Mouse (Mus musculus) intestine, embryonic 15.5 days (tissue): ENCODE measurements around the gene Vrk3. TPM values are rescaled to one million over a fixed set of nuclear protein-coding genes. Genes with fewer than 3 reads are reported as not detected.

Experiments
- ATAC-seq: fragments of 200-750 bp; cut with Nextera tagmentation; 2 replicates; pipeline ENCODE4 v1.8.0; 2017; ENCODE audit warnings: moderate TSS enrichment, moderate library complexity
- H3K27ac ChIP-seq: fragments of 300-500 bp; sonication (generic); 2 replicates; pipeline ENCODE4 v1.5.1; 2015; ENCODE audit warnings: mild to moderate bottlenecking, inconsistent platforms
- H3K27me3 ChIP-seq: fragments of 300-500 bp; sonication (generic); replicated peaks from 2 replicates; pipeline ENCODE4 v1.6.1; 2015; ENCODE audit warnings: inconsistent platforms
- H3K36me3 ChIP-seq: fragments of 300-500 bp; sonication (generic); 2 replicates; pipeline ENCODE4 v1.6.1; 2015; ENCODE audit warnings: inconsistent platforms
- H3K4me1 ChIP-seq: fragments of 300-500 bp; sonication (generic); replicated peaks from 2 replicates; pipeline ENCODE4 v1.6.1; 2015; ENCODE audit warnings: inconsistent platforms
- H3K4me2 ChIP-seq: fragments of 300-500 bp; sonication (generic); replicated peaks from 2 replicates; pipeline ENCODE4 v1.6.1; 2015; ENCODE audit warnings: mild to moderate bottlenecking, inconsistent platforms
- H3K4me3 ChIP-seq: fragments of 300-500 bp; sonication (generic); replicated peaks from 2 replicates; pipeline ENCODE4 v1.5.1; 2015; ENCODE audit warnings: inconsistent platforms
- H3K9ac ChIP-seq: fragments of 300-500 bp; sonication (generic); 2 replicates; pipeline ENCODE4 v1.6.1; 2015; ENCODE audit warnings: inconsistent platforms
- H3K9me3 ChIP-seq: fragments of 300-500 bp; sonication (generic); 2 replicates; pipeline ENCODE4 v1.6.1; 2016; ENCODE audit warnings: inconsistent platforms
- WGBS: fragments of 180-500 bp; shearing (Covaris S2); methylation state at CpG from one replicate; pipeline ENCODE4 v1.1.7; 2015; 5-methylcytosine and 5-hydroxymethylcytosine counted together
- polyA plus RNA-seq: library from polyadenylated mRNA; unstranded; fragments of >200 nt; fragmentation: Nextera tagmentation; extraction: Ambion mirVana; gene quantifications from 2 replicates; pipeline ENCODE4 v1.2.1, GENCODE M21; 2015

Vrk3 gene
- polyA plus RNA-seq, 1 experiment from 2014 or later, result 36.0 TPM

GRCm38 (mm10) chr7:44770046-44770578, 21.9 kb downstream of the Vrk3 start:
- Histone ChIP-seq H3K9me3 (no peaks in the 10 kb centered on the region), H3K4me1 (no peaks in the 10 kb centered on the region), H3K36me3 (peaks cover 48% of the 10 kb centered on the region), H3K27me3 (no peaks in the 10 kb centered on the region), H3K4me3 (no peak overlapping the region), H3K9ac (no peak overlapping the region), H3K4me2 (no peak overlapping the region), H3K27ac (no peak overlapping the region)
- 0 out of 2 replicates have a peak, but pooled peaks have one; percentile 39 for ATAC-seq
- 12% methylated on average over 6 of the region's 6 CpGs for WGBS

GRCm38 (mm10) chr7:44772591-44773204, 24.5 kb downstream of the Vrk3 start:
- H3K4me2 ChIP-seq, result no peak overlapping the region
- no peak overlapping the region for H3K9ac ChIP-seq
- ATAC-seq, result no peak
- no peak overlapping the region for H3K4me3 ChIP-seq
- H3K4me1 ChIP-seq, result no peaks in the 10 kb centered on the region
- H3K27me3 ChIP-seq, result no peaks in the 10 kb centered on the region
- peaks cover 41% of the 10 kb centered on the region for H3K36me3 ChIP-seq
- no peaks in the 10 kb centered on the region for H3K9me3 ChIP-seq
- 89% methylated on average over 8 of the region's 8 CpGs for WGBS
- no peak overlapping the region for H3K27ac ChIP-seq

- no peaks in the 10 kb centered on the region for H3K4me1 ChIP-seq
- H3K36me3 ChIP-seq, result peaks cover 15% of the 10 kb centered on the region; the same call in 1 of the 2 replicates
- no peak for ATAC-seq
- H3K9ac ChIP-seq, result no peak overlapping the region
- WGBS, result 92% methylated on average over 9 of the region's 9 CpGs
- no peaks in the 10 kb centered on the region for H3K9me3 ChIP-seq
- no peak overlapping the region for H3K27ac ChIP-seq
- no peak overlapping the region for H3K4me3 ChIP-seq
- no peaks in the 10 kb centered on the region for H3K27me3 ChIP-seq
- H3K4me2 ChIP-seq, result no peak overlapping the region
Measured at GRCm38 (mm10) chr7:44776849-44777498, 28.8 kb downstream of the Vrk3 start.

- H3K27me3 ChIP-seq, result no peaks in the 10 kb centered on the region
- WGBS, result 83% methylated on average over 8 of the region's 8 CpGs
Measured at GRCm38 (mm10) chr7:44780101-44780500, 31.9 kb downstream of the Vrk3 start.

GRCm38 (mm10) chr7:44789531-44789930, 41.3 kb downstream of the Vrk3 start:
- H3K4me1 ChIP-seq, result no peaks in the 10 kb centered on the region
- no peak overlapping the region for H3K27ac ChIP-seq
- no peaks in the 10 kb centered on the region for H3K27me3 ChIP-seq
- ATAC-seq, result no peak
- no peak overlapping the region for H3K9ac ChIP-seq
- 74% methylated on average over 3 of the region's 3 CpGs for WGBS
- no peak overlapping the region for H3K4me3 ChIP-seq
- no peak overlapping the region for H3K4me2 ChIP-seq
- no peaks in the 10 kb centered on the region for H3K36me3 ChIP-seq
- H3K9me3 ChIP-seq, result no peaks in the 10 kb centered on the region

More at GRCm38 (mm10) chr7:44780101-44780500, 31.9 kb downstream of the Vrk3 start:
- Histone ChIP-seq H3K9me3 (no peaks in the 10 kb centered on the region), H3K27ac (no peak overlapping the region), H3K36me3 (peaks cover 9% of the 10 kb centered on the region; the same call in 1 of the 2 replicates), H3K4me1 (no peaks in the 10 kb centered on the region), H3K4me3 (no peak overlapping the region), H3K4me2 (no peak overlapping the region), H3K9ac (no peak overlapping the region)
- no peak for ATAC-seq

- no peak overlapping the region for H3K4me2 ChIP-seq
- no peaks in the 10 kb centered on the region for H3K9me3 ChIP-seq
- no peak overlapping the region for H3K4me3 ChIP-seq
- H3K4me1 ChIP-seq, result no peaks in the 10 kb centered on the region
- no peaks in the 10 kb centered on the region for H3K27me3 ChIP-seq
- 66% methylated on average over 4 of the region's 4 CpGs for WGBS
- no peak overlapping the region for H3K9ac ChIP-seq
- H3K27ac ChIP-seq, result no peak overlapping the region
- no peak for ATAC-seq
- H3K36me3 ChIP-seq, result no peaks in the 10 kb centered on the region
Measured at GRCm38 (mm10) chr7:44790066-44790465, 41.9 kb downstream of the Vrk3 start.

GRCm38 (mm10) chr7:44792781-44793180, 44.6 kb downstream of the Vrk3 start:
- H3K27ac ChIP-seq, result no peak overlapping the region
- H3K4me3 ChIP-seq, result no peak overlapping the region
- no peaks in the 10 kb centered on the region for H3K9me3 ChIP-seq
- WGBS, result 89% methylated on average over 6 of the region's 6 CpGs
- no peaks in the 10 kb centered on the region for H3K4me1 ChIP-seq
- no peaks in the 10 kb centered on the region for H3K27me3 ChIP-seq
- no peaks in the 10 kb centered on the region for H3K36me3 ChIP-seq
- H3K9ac ChIP-seq, result no peak overlapping the region
- no peak overlapping the region for H3K4me2 ChIP-seq
- no peak for ATAC-seq

- no peaks in the 10 kb centered on the region for H3K4me1 ChIP-seq
- 0 out of 2 replicates have a peak, but pooled peaks cover 7% of the 10 kb centered on the region for H3K36me3 ChIP-seq
- no peak overlapping the region for H3K4me2 ChIP-seq
- no peak overlapping the region for H3K9ac ChIP-seq
- no peaks in the 10 kb centered on the region for H3K27me3 ChIP-seq
- ATAC-seq, result no peak
- H3K9me3 ChIP-seq, result no peaks in the 10 kb centered on the region
- WGBS, result 82% methylated on average over 2 of the region's 2 CpGs
- H3K4me3 ChIP-seq, result no peak overlapping the region
- H3K27ac ChIP-seq, result no peak overlapping the region
Measured at GRCm38 (mm10) chr7:44808927-44809326, 60.7 kb downstream of the Vrk3 start.

- Histone ChIP-seq H3K4me2 (no peak overlapping the region), H3K4me3 (no peak overlapping the region), H3K36me3 (0 out of 2 replicates have a peak, but pooled peaks cover 7% of the 10 kb centered on the region), H3K9me3 (no peaks in the 10 kb centered on the region), H3K9ac (no peak overlapping the region), H3K4me1 (no peaks in the 10 kb centered on the region), H3K27me3 (no peaks in the 10 kb centered on the region), H3K27ac (no peak overlapping the region)
- 82% methylated on average over 3 of the region's 3 CpGs for WGBS
- no peak for ATAC-seq
Measured at GRCm38 (mm10) chr7:44809466-44809865, 61.3 kb downstream of the Vrk3 start.

- H3K36me3 ChIP-seq, result 0 out of 2 replicates have a peak, but pooled peaks cover 7% of the 10 kb centered on the region
- 78% methylated on average over 4 of the region's 4 CpGs for WGBS
- H3K4me1 ChIP-seq, result peaks cover 6% of the 10 kb centered on the region
- H3K9ac ChIP-seq, result no peak overlapping the region
- no peak for ATAC-seq
- H3K4me3 ChIP-seq, result no peak overlapping the region
- H3K27me3 ChIP-seq, result no peaks in the 10 kb centered on the region
- no peak overlapping the region for H3K27ac ChIP-seq
- no peak overlapping the region for H3K4me2 ChIP-seq
- no peaks in the 10 kb centered on the region for H3K9me3 ChIP-seq
Measured at GRCm38 (mm10) chr7:44810365-44810764, 62.2 kb downstream of the Vrk3 start.

- Histone ChIP-seq H3K9me3 (no peaks in the 10 kb centered on the region), H3K4me3 (no peak overlapping the region), H3K27ac (no peak overlapping the region), H3K4me2 (no peak overlapping the region), H3K36me3 (0 out of 2 replicates have a peak, but pooled peaks cover 7% of the 10 kb centered on the region), H3K4me1 (peaks cover 6% of the 10 kb centered on the region), H3K27me3 (no peaks in the 10 kb centered on the region), H3K9ac (no peak overlapping the region)
- no peak for ATAC-seq
- 82% methylated on average over 7 of the region's 7 CpGs for WGBS
Measured at GRCm38 (mm10) chr7:44810819-44811557, 62.8 kb downstream of the Vrk3 start.

- Histone ChIP-seq H3K4me3 (no peak overlapping the region), H3K9me3 (no peaks in the 10 kb centered on the region), H3K4me1 (peaks cover 12% of the 10 kb centered on the region), H3K27me3 (no peaks in the 10 kb centered on the region), H3K4me2 (no peak overlapping the region), H3K9ac (no peak overlapping the region), H3K27ac (no peak overlapping the region), H3K36me3 (0 out of 2 replicates have a peak, but pooled peaks cover 7% of the 10 kb centered on the region)
- WGBS, result 90% methylated on average over 20 of the region's 20 CpGs
- no peak for ATAC-seq
Measured at GRCm38 (mm10) chr7:44812651-44813325, 64.6 kb downstream of the Vrk3 start.
